Mouse (Mus musculus) heart, embryonic 15.5 days (tissue): ENCODE measurements around the gene Serinc5. TPM values are rescaled to one million over a fixed set of nuclear protein-coding genes. Genes with fewer than 3 reads are reported as not detected.

Experiments
- ATAC-seq: fragments of 200-750 bp; cut with Nextera tagmentation; replicated peaks from 2 replicates; pipeline ENCODE4 v1.8.0; 2017; ENCODE audit warnings: low read depth, moderate TSS enrichment; ENCODE audit not compliant: insufficient number of reproducible peaks, insufficient read depth, low FRiP score
- H3K27ac ChIP-seq: fragments of 300-500 bp; sonication (generic); 2 replicates; pipeline ENCODE4 v1.5.1; 2015; ENCODE audit warnings: mild to moderate bottlenecking, inconsistent platforms
- H3K27me3 ChIP-seq: fragments of 300-500 bp; sonication (generic); 2 replicates; pipeline ENCODE4 v1.6.1; 2015; ENCODE audit warnings: inconsistent platforms
- H3K36me3 ChIP-seq: fragments of 300-500 bp; sonication (generic); 2 replicates; pipeline ENCODE4 v1.6.1; 2015; ENCODE audit warnings: mild to moderate bottlenecking, inconsistent platforms
- H3K4me1 ChIP-seq: fragments of 300-500 bp; sonication (generic); replicated peaks from 2 replicates; pipeline ENCODE4 v1.6.1; 2015; ENCODE audit warnings: inconsistent platforms
- H3K4me2 ChIP-seq: fragments of 300-500 bp; sonication (generic); 2 replicates; pipeline ENCODE4 v1.6.1; 2015; ENCODE audit warnings: inconsistent platforms, mild to moderate bottlenecking, moderate library complexity
- H3K4me3 ChIP-seq: fragments of 300-500 bp; sonication (generic); 2 replicates; pipeline ENCODE4 v1.5.1; 2015; ENCODE audit warnings: mild to moderate bottlenecking, inconsistent platforms
- H3K9ac ChIP-seq: fragments of 300-500 bp; sonication (generic); 2 replicates; pipeline ENCODE4 v1.6.1; 2015; ENCODE audit warnings: mild to moderate bottlenecking, inconsistent platforms
- H3K9me3 ChIP-seq: fragments of 300-500 bp; sonication (generic); replicated peaks from 2 replicates; pipeline ENCODE4 v1.6.1; 2016; ENCODE audit warnings: inconsistent platforms
- WGBS: fragments of 180-500 bp; shearing (Covaris S2); methylation state at CpG from one replicate; pipeline ENCODE4 v1.1.7; 2015; ENCODE audit warnings: mixed read lengths; 5-methylcytosine and 5-hydroxymethylcytosine counted together
- polyA plus RNA-seq: library from polyadenylated mRNA; unstranded; fragments of >200 nt; fragmentation: Nextera tagmentation; extraction: Ambion mirVana; gene quantifications from 2 replicates; pipeline ENCODE4 v1.2.1, GENCODE M21; 2015

Gene Serinc5
- polyA plus RNA-seq, 1 experiment from 2014 or later, result 9.6 TPM

DNA sequence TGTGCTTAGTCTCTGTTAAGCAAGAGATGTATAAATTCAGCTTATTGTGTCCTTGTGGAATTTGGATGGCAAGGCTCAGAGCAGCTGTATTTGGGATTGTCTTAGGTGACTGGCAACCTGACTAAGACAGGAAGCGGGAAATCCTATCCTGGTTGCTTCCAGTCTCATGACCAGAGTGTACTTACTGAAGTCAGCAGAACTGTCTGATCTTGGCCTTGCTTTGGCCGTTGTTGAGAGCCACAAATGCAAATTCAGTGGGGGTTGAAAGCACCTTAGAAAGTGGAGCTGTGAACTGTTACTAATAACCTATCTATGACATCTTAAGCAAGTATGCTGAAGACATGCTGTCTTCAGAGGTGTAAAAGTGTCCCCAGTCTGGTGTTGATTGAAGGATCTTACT lies 78.2 kb downstream of the Serinc5 start:
- H3K36me3 ChIP-seq, result no peaks in the 10 kb centered on the region
- H3K27ac ChIP-seq, result no peak overlapping the region
- no peaks in the 10 kb centered on the region for H3K27me3 ChIP-seq
- H3K4me1 ChIP-seq, result no peaks in the 10 kb centered on the region
- H3K4me3 ChIP-seq, result no peak overlapping the region
- WGBS, result 74% methylated on average over 2 of the region's 2 CpGs
- no peaks in the 10 kb centered on the region for H3K9me3 ChIP-seq
- no peak overlapping the region for H3K4me2 ChIP-seq
- ATAC-seq, result no peak
- no peak overlapping the region for H3K9ac ChIP-seq

DNA sequence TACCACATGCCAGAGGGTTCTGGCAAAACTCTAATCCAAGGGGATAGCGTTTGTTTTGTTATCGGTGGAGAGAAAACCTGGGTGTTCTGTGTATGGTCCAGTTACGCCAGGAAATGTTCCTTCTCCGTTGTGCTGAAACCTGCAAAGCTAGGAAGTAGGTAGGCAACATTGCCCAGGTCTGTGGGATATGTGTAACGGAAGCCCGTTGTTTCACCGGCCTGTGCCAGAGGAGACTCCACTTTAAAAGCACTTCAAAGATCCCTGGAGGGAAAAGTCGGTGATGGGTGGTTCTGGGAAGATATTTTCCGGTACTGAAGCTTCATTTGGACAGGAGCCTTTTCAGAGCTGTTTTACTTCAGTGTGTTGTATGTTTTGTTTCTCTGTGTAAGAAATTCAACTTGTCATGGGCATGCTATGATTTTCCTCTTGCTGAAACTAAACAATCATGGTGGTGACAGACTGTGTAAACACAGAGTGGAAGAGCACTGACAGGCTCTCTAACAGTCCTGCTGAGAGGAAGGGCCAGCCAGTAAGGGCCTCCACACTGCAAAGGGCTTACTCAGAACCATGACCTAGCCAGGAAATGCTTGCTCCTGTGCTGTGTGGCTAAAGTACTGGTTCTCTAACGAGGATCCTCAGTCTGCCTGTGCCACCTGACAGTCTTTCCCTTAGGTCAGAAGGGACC lies 83.1 kb downstream of the Serinc5 start:
- H3K27ac ChIP-seq, result no peak overlapping the region
- H3K4me3 ChIP-seq, result no peak overlapping the region
- 0 out of 2 replicates have a peak, but pooled peaks cover 2% of the 10 kb centered on the region for H3K4me1 ChIP-seq
- no peaks in the 10 kb centered on the region for H3K36me3 ChIP-seq
- H3K4me2 ChIP-seq, result no peak overlapping the region
- ATAC-seq, result no peak
- no peaks in the 10 kb centered on the region for H3K27me3 ChIP-seq
- no peaks in the 10 kb centered on the region for H3K9me3 ChIP-seq
- H3K9ac ChIP-seq, result no peak overlapping the region
- WGBS, result 41% methylated on average over 10 of the region's 10 CpGs

DNA sequence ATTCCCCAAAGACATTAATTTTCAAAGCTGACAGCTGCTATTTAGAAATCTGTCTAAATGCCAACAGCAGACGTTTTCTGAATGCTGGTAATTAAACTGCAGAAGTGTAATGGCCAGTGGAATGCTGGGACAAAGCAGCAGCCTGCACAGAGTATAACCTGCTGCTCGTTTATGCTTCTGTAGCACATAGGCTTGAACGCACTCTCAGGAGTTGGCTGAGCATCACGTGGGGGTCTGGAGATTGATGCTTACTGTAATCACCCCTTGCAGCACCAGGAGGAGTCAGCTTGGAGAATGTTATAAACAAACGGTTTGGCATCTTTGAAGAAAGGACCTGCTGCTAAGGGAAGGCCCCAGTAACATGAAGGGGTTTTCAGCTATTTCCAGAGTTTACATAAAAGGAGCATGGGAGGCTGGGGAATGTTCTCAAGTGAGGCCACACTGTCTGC lies 85.6 kb downstream of the Serinc5 start:
- no peak overlapping the region for H3K27ac ChIP-seq
- no peak overlapping the region for H3K4me2 ChIP-seq
- no peak overlapping the region for H3K9ac ChIP-seq
- no peaks in the 10 kb centered on the region for H3K27me3 ChIP-seq
- no peak overlapping the region for H3K4me3 ChIP-seq
- ATAC-seq, result no peak
- H3K4me1 ChIP-seq, result 0 out of 2 replicates have a peak, but pooled peaks cover 2% of the 10 kb centered on the region
- WGBS, result 38% methylated on average over 5 of the region's 5 CpGs
- no peaks in the 10 kb centered on the region for H3K9me3 ChIP-seq
- no peaks in the 10 kb centered on the region for H3K36me3 ChIP-seq

DNA sequence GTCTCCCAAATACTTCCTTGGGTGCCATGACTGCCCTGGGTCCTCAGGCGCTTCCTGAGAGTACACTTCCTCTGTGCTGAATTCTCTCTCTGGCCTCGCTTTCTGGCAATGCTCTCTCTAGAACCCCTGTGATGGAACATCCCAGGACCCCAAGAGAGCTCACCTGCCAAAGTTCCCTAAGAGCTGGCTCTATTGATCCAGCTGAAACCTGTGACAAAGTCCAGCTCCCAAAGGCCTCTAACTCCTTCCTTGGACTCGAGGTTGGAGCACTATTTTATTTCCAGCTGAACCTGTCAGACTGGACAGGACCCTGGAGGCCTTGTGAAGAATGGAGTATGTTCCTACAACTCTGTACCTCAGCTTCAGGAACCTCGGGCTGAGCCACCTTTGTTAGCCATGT lies 86.2 kb downstream of the Serinc5 start:
- Histone ChIP-seq H3K9ac (no peak overlapping the region), H3K27me3 (no peaks in the 10 kb centered on the region), H3K4me2 (no peak overlapping the region), H3K27ac (no peak overlapping the region), H3K36me3 (no peaks in the 10 kb centered on the region), H3K4me3 (no peak overlapping the region), H3K4me1 (0 out of 2 replicates have a peak, but pooled peaks cover 2% of the 10 kb centered on the region), H3K9me3 (no peaks in the 10 kb centered on the region)
- WGBS, result 78% methylated on average over 4 of the region's 4 CpGs
- ATAC-seq, result no peak

DNA sequence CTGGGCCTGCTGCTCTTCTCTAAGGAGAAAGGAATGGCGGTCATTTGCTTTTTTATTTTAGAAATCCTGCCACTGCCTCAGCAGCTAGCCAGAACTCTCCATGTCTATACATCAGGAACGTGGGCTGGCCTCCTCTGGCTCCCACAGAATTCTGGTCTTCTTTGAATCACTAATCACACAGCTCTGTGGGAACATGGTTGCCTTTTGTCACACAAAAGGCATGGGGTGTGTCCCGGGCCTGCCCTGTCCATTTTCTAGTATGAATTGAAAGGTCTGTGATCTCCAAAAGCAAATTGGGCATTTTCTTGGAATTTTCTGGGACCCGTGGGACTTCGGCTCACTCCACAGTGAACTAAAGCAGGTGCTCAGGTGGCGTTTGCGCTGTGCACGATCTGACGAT lies 87.9 kb downstream of the Serinc5 start:
- Histone ChIP-seq H3K4me2 (no peak overlapping the region), H3K36me3 (no peaks in the 10 kb centered on the region), H3K27ac (no peak overlapping the region), H3K4me1 (peaks cover 10% of the 10 kb centered on the region), H3K4me3 (no peak overlapping the region), H3K9me3 (no peaks in the 10 kb centered on the region), H3K27me3 (no peaks in the 10 kb centered on the region), H3K9ac (no peak overlapping the region)
- WGBS, result 88% methylated on average over 9 of the region's 9 CpGs
- no peak for ATAC-seq

DNA sequence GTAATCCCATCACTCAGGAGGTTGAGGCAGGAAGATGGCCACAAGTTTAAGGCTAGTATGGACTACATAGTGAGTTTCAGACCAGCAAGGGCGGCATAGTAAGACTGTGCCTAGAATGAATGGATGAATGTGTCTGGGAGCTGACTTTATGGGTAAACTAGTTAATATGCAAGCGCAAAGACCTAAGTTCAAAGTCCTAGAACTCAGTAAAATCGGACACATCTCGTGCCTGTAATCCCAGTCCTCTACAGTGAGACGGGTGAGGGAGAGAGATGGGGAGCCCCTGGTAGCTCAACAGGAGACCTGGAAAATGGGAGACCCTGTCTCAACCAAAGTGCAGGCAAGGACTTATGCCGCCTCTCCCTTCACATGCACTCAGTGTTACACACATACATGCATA lies 88.5 kb downstream of the Serinc5 start:
- 90% methylated on average over 6 of the region's 6 CpGs for WGBS

DNA sequence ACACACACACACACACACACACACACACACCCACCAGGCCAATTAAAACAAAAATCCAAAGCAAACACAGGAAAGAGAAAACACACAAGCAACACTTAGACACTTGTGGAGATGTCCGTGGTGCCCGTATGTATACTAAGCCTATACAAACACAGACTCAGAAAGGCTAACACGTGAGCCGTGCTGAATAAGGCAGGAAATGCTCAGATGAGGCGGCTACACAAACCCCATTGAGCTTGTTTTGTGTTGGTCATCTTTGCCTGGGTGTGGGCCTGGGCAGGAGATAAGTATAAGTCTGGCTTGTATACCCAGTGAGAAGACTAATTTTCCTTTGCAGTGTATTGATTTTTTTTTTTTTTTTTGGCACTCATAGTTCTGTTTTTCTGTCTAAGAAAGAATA lies 91.1 kb downstream of the Serinc5 start:
- WGBS, result 74% methylated on average over 5 of the region's 5 CpGs
- peaks cover 8% of the 10 kb centered on the region for H3K4me1 ChIP-seq
- H3K27ac ChIP-seq, result no peak overlapping the region
- H3K4me2 ChIP-seq, result no peak overlapping the region
- 0 out of 2 replicates have a peak, but pooled peaks cover 8% of the 10 kb centered on the region for H3K36me3 ChIP-seq
- no peaks in the 10 kb centered on the region for H3K27me3 ChIP-seq
- no peak for ATAC-seq
- no peak overlapping the region for H3K9ac ChIP-seq
- H3K4me3 ChIP-seq, result no peak overlapping the region
- H3K9me3 ChIP-seq, result no peaks in the 10 kb centered on the region

More for the DNA sequence above, 88.5 kb downstream of the Serinc5 start:
- Histone ChIP-seq H3K4me2 (no peak overlapping the region), H3K27ac (no peak overlapping the region), H3K27me3 (no peaks in the 10 kb centered on the region), H3K4me1 (peaks cover 8% of the 10 kb centered on the region), H3K9ac (no peak overlapping the region), H3K4me3 (no peak overlapping the region), H3K9me3 (no peaks in the 10 kb centered on the region), H3K36me3 (no peaks in the 10 kb centered on the region)
- ATAC-seq, result no peak

DNA sequence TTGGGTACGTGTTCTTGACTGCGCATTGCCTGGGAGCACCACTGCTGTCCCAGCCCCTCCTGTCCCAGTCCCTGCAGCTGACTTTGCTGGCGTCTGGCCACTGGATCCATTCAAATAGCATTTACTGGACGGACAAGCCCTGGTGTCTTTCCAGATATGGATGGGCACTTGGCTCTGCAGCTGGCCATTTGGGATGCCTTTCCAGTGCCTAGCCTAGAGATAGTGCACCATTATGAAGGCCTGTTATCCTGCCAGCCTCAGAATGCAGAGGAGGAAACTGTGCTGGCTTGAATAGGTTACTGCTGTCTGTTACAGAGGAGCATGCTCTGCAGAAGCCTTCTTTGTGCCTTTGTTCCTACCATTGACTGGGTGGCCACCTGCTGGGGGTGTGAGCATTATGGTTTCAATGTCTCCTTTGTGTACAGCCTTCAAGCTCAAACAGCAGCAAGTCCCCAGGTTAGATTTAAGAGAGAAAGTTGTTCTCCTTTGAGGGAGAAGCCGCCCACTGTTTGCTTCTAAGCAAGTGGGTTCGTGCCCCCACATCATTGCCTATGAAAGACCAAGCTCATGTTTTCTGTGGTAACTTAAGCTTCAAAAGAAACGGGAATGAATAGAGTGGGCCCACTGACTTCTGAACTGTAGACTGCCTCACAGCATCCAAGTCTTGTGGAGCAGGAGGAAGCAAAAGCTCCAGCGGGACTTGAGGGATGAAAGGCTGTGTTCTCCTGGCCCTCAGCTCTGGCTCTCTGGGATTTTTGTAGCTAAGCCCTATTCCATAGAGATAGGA lies 92.5 kb downstream of the Serinc5 start:
- Histone ChIP-seq H3K27me3 (no peaks in the 10 kb centered on the region), H3K4me1 (peaks cover 8% of the 10 kb centered on the region), H3K4me3 (no peak overlapping the region), H3K4me2 (no peak overlapping the region), H3K36me3 (peaks cover 13% of the 10 kb centered on the region; the same call in 1 of the 2 replicates), H3K27ac (no peak overlapping the region), H3K9ac (no peak overlapping the region), H3K9me3 (no peaks in the 10 kb centered on the region)
- WGBS, result 71% methylated on average over 8 of the region's 8 CpGs
- ATAC-seq, result no peak

DNA sequence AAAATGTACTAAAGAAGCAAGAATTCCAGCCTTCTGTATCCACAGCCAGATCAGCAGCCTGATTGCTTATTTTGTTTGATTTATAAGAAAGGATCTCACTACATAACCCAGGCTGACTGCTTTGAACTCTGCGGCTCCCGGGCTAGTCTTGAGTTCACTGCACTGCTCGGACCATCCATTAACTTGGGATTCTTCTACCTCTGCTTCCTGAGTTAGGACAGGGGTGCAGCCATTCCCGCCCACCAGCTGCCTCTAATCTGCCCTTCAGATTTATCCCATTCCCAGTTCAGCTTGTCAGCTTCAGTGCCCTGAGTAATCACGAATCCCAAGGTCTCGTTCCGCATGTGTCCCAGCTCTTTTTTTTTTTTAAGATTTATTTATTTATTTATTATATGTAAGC lies 93.3 kb downstream of the Serinc5 start:
- Histone ChIP-seq H3K9ac (no peak overlapping the region), H3K4me2 (no peak overlapping the region), H3K36me3 (peaks cover 14% of the 10 kb centered on the region; the same call in 1 of the 2 replicates), H3K4me3 (no peak overlapping the region), H3K9me3 (no peaks in the 10 kb centered on the region), H3K4me1 (peaks cover 8% of the 10 kb centered on the region), H3K27ac (no peak overlapping the region), H3K27me3 (no peaks in the 10 kb centered on the region)
- no peak for ATAC-seq
- 84% methylated on average over 7 of the region's 7 CpGs for WGBS

DNA sequence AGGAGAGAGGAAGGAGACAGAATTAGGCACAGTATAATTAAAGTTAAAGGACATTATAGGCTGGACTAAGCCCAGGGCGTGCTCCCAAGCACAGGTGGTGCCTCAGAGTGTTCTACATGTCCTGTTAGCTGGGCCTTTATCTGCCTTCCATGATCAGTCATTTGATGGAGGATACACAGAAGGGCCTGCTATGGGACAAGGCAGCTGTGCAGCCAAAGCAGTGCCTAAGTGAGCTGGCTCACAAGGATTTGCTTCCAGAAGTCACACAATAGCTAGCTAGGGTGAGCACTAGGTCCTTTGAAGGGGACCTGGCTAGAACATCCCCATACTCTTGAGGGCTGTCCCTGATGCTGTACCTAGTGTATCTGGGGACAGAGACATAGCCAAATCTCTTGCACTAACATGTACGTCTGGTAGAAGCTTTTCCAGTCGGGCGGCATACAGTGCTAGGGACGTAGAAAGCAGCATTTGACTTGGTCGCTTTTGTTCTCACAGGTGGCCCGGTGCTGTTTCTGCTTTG lies 94.2 kb downstream of the Serinc5 start:
- H3K9me3 ChIP-seq, result no peaks in the 10 kb centered on the region
- H3K4me2 ChIP-seq, result no peak overlapping the region
- no peak overlapping the region for H3K27ac ChIP-seq
- H3K4me3 ChIP-seq, result no peak overlapping the region
- peaks cover 8% of the 10 kb centered on the region for H3K4me1 ChIP-seq
- no peak overlapping the region for H3K9ac ChIP-seq
- H3K27me3 ChIP-seq, result no peaks in the 10 kb centered on the region
- H3K36me3 ChIP-seq, result peaks cover 14% of the 10 kb centered on the region; the same call in 1 of the 2 replicates
- no peak for ATAC-seq
- WGBS, result 91% methylated on average over 7 of the region's 7 CpGs

DNA sequence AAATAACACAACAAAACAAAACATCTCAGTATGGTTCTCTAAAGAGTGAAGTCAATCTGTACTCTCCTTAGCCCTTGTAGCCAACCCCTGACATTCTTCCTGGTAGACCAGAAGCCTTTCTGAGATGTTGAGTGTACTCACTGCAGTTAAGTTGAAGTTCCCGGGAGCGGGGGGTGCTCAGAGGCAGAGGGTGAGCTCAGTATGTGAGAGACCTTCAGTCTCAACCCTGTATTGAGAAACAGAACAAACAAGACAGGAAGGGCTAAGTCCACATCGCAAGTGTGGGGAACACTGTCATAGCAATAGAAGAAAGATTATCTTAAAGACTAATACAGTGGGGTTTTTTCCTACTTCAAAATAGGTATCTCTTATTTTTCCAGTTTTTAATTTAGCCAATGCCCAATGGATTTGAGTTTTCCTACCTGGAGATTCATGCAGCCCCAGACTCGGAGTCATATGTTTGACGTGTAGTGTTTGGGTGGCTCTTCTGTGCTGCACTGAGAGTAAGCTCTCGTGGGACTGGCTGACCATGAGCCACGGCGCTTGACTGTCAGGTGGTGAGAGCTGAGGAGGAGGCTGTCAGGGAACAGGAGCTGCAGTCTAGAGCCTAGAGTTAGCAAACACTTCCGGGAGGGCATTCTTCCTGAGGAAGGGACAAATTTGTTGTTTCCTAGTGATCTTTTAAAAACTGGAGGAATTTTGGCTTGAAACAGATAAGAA lies 95.6 kb downstream of the Serinc5 start:
- no peak overlapping the region for H3K9ac ChIP-seq
- H3K4me3 ChIP-seq, result no peak overlapping the region
- H3K27ac ChIP-seq, result no peak overlapping the region
- peaks cover 8% of the 10 kb centered on the region for H3K4me1 ChIP-seq
- no peaks in the 10 kb centered on the region for H3K9me3 ChIP-seq
- ATAC-seq, result no peak
- H3K27me3 ChIP-seq, result no peaks in the 10 kb centered on the region
- H3K36me3 ChIP-seq, result peaks cover 14% of the 10 kb centered on the region; the same call in 1 of the 2 replicates
- WGBS, result 75% methylated on average over 9 of the region's 9 CpGs
- no peak overlapping the region for H3K4me2 ChIP-seq
